26 mouse cellular contexts compared by ENCODE assay signal in genomic region chr5:106680636-106681458, GRCm38 (mm10). TPM values are rescaled to one million over a fixed set of nuclear protein-coding genes. Genes with fewer than 3 reads are reported as not detected.
A peak's percentile ranks its signal among the peaks of the same experiment; 100 is the strongest.
DNase-seq lines count a peak whose midpoint lies in the region; ATAC-seq and TF ChIP-seq lines count a peak whose summit lies in the region.
"Had no signal": no experiment of that assay in that cellular context is flagged by ENCODE, and none has a peak within 500 bp of the region (broad histone marks: within the 10 kb centered on the region; RNA-seq: fewer than 3 reads in every experiment).

No protein-coding gene starts in this region.

- no peak overlapping the region for H3K27ac ChIP-seq in heart, embryonic 10.5 days
- H3K27ac ChIP-seq in ES-E14 (ENCODE audit: insufficient read depth, low read depth, low read length, poor library complexity, severe bottlenecking), result no peak overlapping the region
- H3K27ac ChIP-seq in embryonic facial prominence, embryonic 10.5 days (replicated peaks), result no peak overlapping the region
- H3K27ac ChIP-seq: hindbrain, embryonic 13.5 days; limb, embryonic 15.5 days; midbrain, embryonic 15.5 days; stomach, postnatal 0 days had no signal

- H3K4me1 ChIP-seq in heart, embryonic 10.5 days, result peaks cover 5% of the 10 kb centered on the region; the same call in 1 of the 2 replicates
- H3K4me1 ChIP-seq in ES-E14 (ENCODE audit: control insufficient read depth in 2 of 2, insufficient read depth in 2 of 2, low read length in 2 of 2, poor library complexity in 1 of 2), result no peaks in the 10 kb centered on the region
- no peaks in the 10 kb centered on the region for H3K4me1 ChIP-seq in embryonic facial prominence, embryonic 10.5 days
- H3K4me1 ChIP-seq: hindbrain, embryonic 13.5 days; limb, embryonic 15.5 days; midbrain, embryonic 15.5 days had no signal

- in situ Hi-C loops in ES-E14 (cut with MboI; ENCODE audit: low sequenced_read_pairs in 2 of 2, unreplicated experiment in 2 of 2), result no loop called here

- H3K4me3 ChIP-seq in heart, embryonic 10.5 days, result no peak overlapping the region
- H3K4me3 ChIP-seq in ES-E14 (ENCODE audit: insufficient read depth in 1 of 2, low read depth in 1 of 2, low read length in 2 of 2, poor library complexity in 1 of 2, severe bottlenecking in 1 of 2), result no peak overlapping the region
- H3K4me3 ChIP-seq in embryonic facial prominence, embryonic 10.5 days, result no peak overlapping the region
- H3K4me3 ChIP-seq: hindbrain, embryonic 13.5 days; limb, embryonic 15.5 days; midbrain, embryonic 15.5 days had no signal

- peak; percentile 60 for DNase-seq in heart, embryonic 10.5 days (ENCODE audit: low spot score)
- DNase-seq in heart, adult 9 months (ENCODE audit: low spot score in 2 of 2), result no peak
- DNase-seq in ES-E14 (ENCODE audit: low read depth, low spot score), result no peak
- no peak for DNase-seq in embryonic facial prominence, embryonic 10.5 days (ENCODE audit: low spot score)
- no peak for DNase-seq in cerebellum, postnatal 4 days (ENCODE audit: low spot score in 2 of 2)
- DNase-seq: adrenal gland, postnatal 36 days; cerebellum, adult 11 months; cerebellum, postnatal 10 days; embryo, embryonic 11 days; gastrocnemius, postnatal 10 days; heart, adult 18-20 months; heart, postnatal 36 days; kidney, adult 18-20 months; kidney, postnatal 4 days; layer of hippocampus, adult 9-11 months; left cerebral cortex, postnatal 4 days; lung, adult 18-20 months; lung, postnatal 10 days; thymus, adult 2 months had no signal

- H3K36me3 ChIP-seq in heart, embryonic 10.5 days, result peaks cover 20% of the 10 kb centered on the region
- H3K36me3 ChIP-seq in ES-E14 (ENCODE audit: control insufficient read depth, insufficient read depth, low read length, poor library complexity, severe bottlenecking), result peaks cover 4% of the 10 kb centered on the region
- H3K36me3 ChIP-seq in embryonic facial prominence, embryonic 10.5 days (replicated peaks), result peaks cover 38% of the 10 kb centered on the region
- H3K36me3 ChIP-seq: midbrain, embryonic 15.5 days had no signal

- no peaks in the 10 kb centered on the region for H3K27me3 ChIP-seq in heart, embryonic 10.5 days (ENCODE audit: insufficient read depth, poor library complexity, severe bottlenecking)
- no peaks in the 10 kb centered on the region for H3K27me3 ChIP-seq in embryonic facial prominence, embryonic 10.5 days (replicated peaks; ENCODE audit: low read depth, poor library complexity, severe bottlenecking)
- H3K27me3 ChIP-seq: hindbrain, embryonic 13.5 days; limb, embryonic 15.5 days; midbrain, embryonic 15.5 days had no signal

- 0 out of 2 replicates have a peak, but pooled peaks have one; percentile 50 for ATAC-seq in erythroid progenitor cell, adult 5-6 weeks (replicated peaks; ENCODE audit: low FRiP score, poor library complexity, severe bottlenecking)
- peak; percentile 43; the same call in 1 of the 2 replicates for ATAC-seq in monocyte, adult 5-6 weeks (replicated peaks; ENCODE audit: insufficient number of reproducible peaks, low FRiP score, low TSS enrichment, poor library complexity, severe bottlenecking)
- ATAC-seq: forebrain, embryonic 14.5 days; midbrain, embryonic 15.5 days had no signal

- H3K9ac ChIP-seq in ES-E14 (ENCODE audit: insufficient read depth, low read depth, low read length, poor library complexity, severe bottlenecking), result no peak overlapping the region
- H3K9ac ChIP-seq: hindbrain, embryonic 13.5 days; limb, embryonic 15.5 days; midbrain, embryonic 15.5 days had no signal

- 90% methylated on average over 6 of the region's 6 CpGs for WGBS in heart, embryonic 10.5 days
- 91% methylated on average over 6 of the region's 6 CpGs for WGBS in embryonic facial prominence, embryonic 10.5 days

- H3K9me3 ChIP-seq in heart, embryonic 10.5 days, result no peaks in the 10 kb centered on the region
- H3K9me3 ChIP-seq in ES-E14 (ENCODE audit: control insufficient read depth, insufficient read depth, low read depth, low read length), result no peaks in the 10 kb centered on the region
- no peaks in the 10 kb centered on the region for H3K9me3 ChIP-seq in embryonic facial prominence, embryonic 10.5 days
- H3K9me3 ChIP-seq: hindbrain, embryonic 13.5 days; limb, embryonic 15.5 days; midbrain, embryonic 15.5 days had no signal

TF ChIP-seq in ES-E14, 5 proteins besides CTCF, POLR2A, EP300 and RAD21:
- TF ChIP-seq ZNF384 (IDR thresholded peaks at IDR 0.05; ENCODE audit: low read depth, low read length), result peak; percentile 89
- TF ChIP-seq CHD2 (IDR thresholded peaks at IDR 0.05; ENCODE audit: low read depth, low read length), result no peak

RNA-seq across cellular contexts. Expression of gene Zfp644, which starts 16.2 kb away (rescaled TPM):
- polyA plus RNA-seq in heart, embryonic 10.5 days (2016; fragmentation: Nextera tagmentation; extraction: Ambion mirVana), result 48.5 and 58.6 TPM in 2 replicates
- total RNA-seq in ES-E14 (2012; rRNA removed), result 65.6 and 73.8 TPM in 2 replicates
- 155 and 190 TPM in 2 replicates for total RNA-seq in erythroid progenitor cell, adult 5-6 weeks (2015; ENCODE audit: low replicate concordance)
- total RNA-seq in erythroid progenitor cell, adult 5-6 weeks (2017; ENCODE audit: low replicate concordance), result 116 and 155 TPM in 2 replicates
- total RNA-seq in monocyte, adult 5-6 weeks (2017), result 63.1 to 121 TPM (median 75.7 TPM) in 3 replicates
- polyA plus RNA-seq in embryonic facial prominence, embryonic 10.5 days (2016; fragmentation: Nextera tagmentation; extraction: Ambion mirVana), result 69.2 and 71.0 TPM in 2 replicates
